Mouse (Mus musculus) small intestine, adult 2 months (tissue): Measurements from ENCODE around the gene Smyd3.

Source experiments
- CTCF ChIP-seq: fragments of 200-500 bp; IDR thresholded peaks from 2 replicates; pipeline ENCODE4 v1.5.1; 2012; ENCODE audit warnings: low read depth, mild to moderate bottlenecking, control low read depth, inconsistent platforms, low read length, moderate library complexity, mixed read lengths; ENCODE audit not compliant: insufficient replicate concordance, insufficient read length; ENCODE audit errors: extremely low read depth
- POLR2A ChIP-seq: fragments of 200-500 bp; IDR thresholded peaks from 2 replicates; pipeline ENCODE4 v1.6.1; 2012; ENCODE audit warnings: low read depth, mild to moderate bottlenecking, control low read depth, inconsistent platforms, low read length, moderate library complexity

- no peak for TF ChIP-seq CTCF
- TF ChIP-seq POLR2A = no peak
Observed at GRCm38 (mm10) chr1:179408086-179408485, 109.8 kb downstream of the Smyd3 start.
